Mouse (Mus musculus): ENCODE measurements around the gene Olfr455. TPM values are rescaled to one million over a fixed set of nuclear protein-coding genes. Genes with fewer than 3 reads are reported as not detected.

Olfr455 gene
- not detected in 2 replicates for polyA plus RNA-seq (2015; fragmentation: Nextera tagmentation; extraction: Ambion mirVana)

GRCm38 (mm10) chr6:42547461-42547860 lies at the start of gene Olfr455:
Gene Olfr455 (minus strand): TSS chr6:42547587.
- H3K9me3 ChIP-seq (ENCODE audit: control insufficient read depth, low read length), result no peaks in the 10 kb centered on the region
- no peaks in the 10 kb centered on the region for H3K36me3 ChIP-seq (ENCODE audit: control insufficient read depth, insufficient read depth)
- H3K4me1 ChIP-seq (replicated peaks; ENCODE audit: control insufficient read depth, insufficient read depth, low read length), result no peaks in the 10 kb centered on the region
- H3K27me3 ChIP-seq (replicated peaks; ENCODE audit: control insufficient read depth, insufficient read depth, low read length), result no peaks in the 10 kb centered on the region
- no peak for ATAC-seq
- no peak within 1 kb of the TSS for H3K9ac ChIP-seq (replicated peaks; ENCODE audit: low read depth, low read length)
- 89% methylated on average over 4 of the region's 4 CpGs for WGBS
- no peak within 1 kb of the TSS for H3K27ac ChIP-seq (ENCODE audit: low read length)
- H3K4me3 ChIP-seq (replicated peaks; ENCODE audit: low read length), result no peak within 1 kb of the TSS
- H3K4me2 ChIP-seq (ENCODE audit: low read length), result no peak within 1 kb of the TSS

GRCm38 (mm10) chr6:42593138-42593882 lies 45.9 kb upstream of the Olfr455 start:
- Histone ChIP-seq H3K9ac (replicated peaks; ENCODE audit: low read depth, low read length) (no peak overlapping the region), H3K27me3 (replicated peaks; ENCODE audit: control insufficient read depth, insufficient read depth, low read length) (no peaks in the 10 kb centered on the region)
- WGBS, result 52% methylated on average over 17 of the region's 17 CpGs

GRCm38 (mm10) chr6:42586569-42586968 lies 39.2 kb upstream of the Olfr455 start:
- H3K4me2 ChIP-seq (ENCODE audit: low read length), result no peak overlapping the region
- no peak overlapping the region for H3K9ac ChIP-seq (replicated peaks; ENCODE audit: low read depth, low read length)

More at GRCm38 (mm10) chr6:42593138-42593882, 45.9 kb upstream of the Olfr455 start:
- 0 out of 2 replicates have a peak, but pooled peaks cover 2% of the 10 kb centered on the region for H3K4me1 ChIP-seq (replicated peaks; ENCODE audit: control insufficient read depth, insufficient read depth, low read length)
- H3K4me3 ChIP-seq (replicated peaks; ENCODE audit: low read length), result no peak overlapping the region
- no peak overlapping the region for H3K27ac ChIP-seq (ENCODE audit: low read length)
- no peaks in the 10 kb centered on the region for H3K36me3 ChIP-seq (ENCODE audit: control insufficient read depth, insufficient read depth)
- ATAC-seq, result no peak
- no peak overlapping the region for H3K4me2 ChIP-seq (ENCODE audit: low read length)
- H3K9me3 ChIP-seq (ENCODE audit: control insufficient read depth, low read length), result no peaks in the 10 kb centered on the region

GRCm38 (mm10) chr6:42583488-42583872 lies 36.1 kb upstream of the Olfr455 start:
- no peak overlapping the region for H3K4me2 ChIP-seq (ENCODE audit: low read length)
- ATAC-seq, result no peak
- no peaks in the 10 kb centered on the region for H3K4me1 ChIP-seq (replicated peaks; ENCODE audit: control insufficient read depth, insufficient read depth, low read length)
- WGBS, result 2% methylated on average over 7 of the region's 7 CpGs
- no peaks in the 10 kb centered on the region for H3K36me3 ChIP-seq (ENCODE audit: control insufficient read depth, insufficient read depth)
- no peak overlapping the region for H3K27ac ChIP-seq (ENCODE audit: low read length)
- no peak overlapping the region for H3K4me3 ChIP-seq (replicated peaks; ENCODE audit: low read length)
- H3K9ac ChIP-seq (replicated peaks; ENCODE audit: low read depth, low read length), result no peak overlapping the region
- no peaks in the 10 kb centered on the region for H3K27me3 ChIP-seq (replicated peaks; ENCODE audit: control insufficient read depth, insufficient read depth, low read length)
- no peaks in the 10 kb centered on the region for H3K9me3 ChIP-seq (ENCODE audit: control insufficient read depth, low read length)

More at GRCm38 (mm10) chr6:42586569-42586968, 39.2 kb upstream of the Olfr455 start:
- Histone ChIP-seq H3K27me3 (replicated peaks; ENCODE audit: control insufficient read depth, insufficient read depth, low read length) (no peaks in the 10 kb centered on the region), H3K4me1 (replicated peaks; ENCODE audit: control insufficient read depth, insufficient read depth, low read length) (no peaks in the 10 kb centered on the region), H3K36me3 (ENCODE audit: control insufficient read depth, insufficient read depth) (no peaks in the 10 kb centered on the region), H3K9me3 (ENCODE audit: control insufficient read depth, low read length) (no peaks in the 10 kb centered on the region), H3K27ac (ENCODE audit: low read length) (no peak overlapping the region), H3K4me3 (replicated peaks; ENCODE audit: low read length) (no peak overlapping the region)
- no peak for ATAC-seq
- 92% methylated on average over 5 of the region's 5 CpGs for WGBS

- H3K27ac ChIP-seq (ENCODE audit: low read length), result no peak overlapping the region
- no peaks in the 10 kb centered on the region for H3K9me3 ChIP-seq (ENCODE audit: control insufficient read depth, low read length)
- H3K27me3 ChIP-seq (replicated peaks; ENCODE audit: control insufficient read depth, insufficient read depth, low read length), result no peaks in the 10 kb centered on the region
- no peaks in the 10 kb centered on the region for H3K36me3 ChIP-seq (ENCODE audit: control insufficient read depth, insufficient read depth)
- no peaks in the 10 kb centered on the region for H3K4me1 ChIP-seq (replicated peaks; ENCODE audit: control insufficient read depth, insufficient read depth, low read length)
- WGBS, result 62% methylated on average over 9 of the region's 9 CpGs
- ATAC-seq, result no peak
- H3K4me2 ChIP-seq (ENCODE audit: low read length), result no peak overlapping the region
- no peak overlapping the region for H3K9ac ChIP-seq (replicated peaks; ENCODE audit: low read depth, low read length)
- no peak overlapping the region for H3K4me3 ChIP-seq (replicated peaks; ENCODE audit: low read length)
Measured at GRCm38 (mm10) chr6:42582741-42583487, 35.5 kb upstream of the Olfr455 start.

DNA sequence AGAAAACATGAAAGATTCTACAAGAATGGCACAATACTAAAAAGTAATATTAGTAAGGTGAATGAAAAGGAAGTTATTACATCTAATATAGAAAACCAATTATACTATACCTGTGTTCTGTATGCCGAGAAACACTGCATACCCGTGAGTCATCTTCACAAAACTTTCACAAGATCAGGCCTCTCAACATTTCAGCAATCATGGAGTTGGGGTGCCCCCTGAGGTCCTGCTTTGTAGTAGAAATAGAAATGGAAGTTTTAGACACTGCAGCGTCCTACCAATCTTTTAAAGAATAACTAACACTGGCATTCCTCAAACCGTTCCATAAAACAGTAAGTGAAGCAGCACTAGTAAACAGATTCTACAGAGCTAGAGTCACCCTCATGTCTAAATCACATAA lies 31.3 kb upstream of the Olfr455 start:
- Histone ChIP-seq H3K4me1 (replicated peaks; ENCODE audit: control insufficient read depth, insufficient read depth, low read length) (no peaks in the 10 kb centered on the region), H3K4me3 (replicated peaks; ENCODE audit: low read length) (no peak overlapping the region), H3K36me3 (ENCODE audit: control insufficient read depth, insufficient read depth) (no peaks in the 10 kb centered on the region), H3K9ac (replicated peaks; ENCODE audit: low read depth, low read length) (no peak overlapping the region), H3K27me3 (replicated peaks; ENCODE audit: control insufficient read depth, insufficient read depth, low read length) (no peaks in the 10 kb centered on the region), H3K4me2 (ENCODE audit: low read length) (no peak overlapping the region), H3K27ac (ENCODE audit: low read length) (no peak overlapping the region), H3K9me3 (ENCODE audit: control insufficient read depth, low read length) (no peaks in the 10 kb centered on the region)
- WGBS, result 82% methylated on average over 4 of the region's 4 CpGs
- no peak for ATAC-seq

DNA sequence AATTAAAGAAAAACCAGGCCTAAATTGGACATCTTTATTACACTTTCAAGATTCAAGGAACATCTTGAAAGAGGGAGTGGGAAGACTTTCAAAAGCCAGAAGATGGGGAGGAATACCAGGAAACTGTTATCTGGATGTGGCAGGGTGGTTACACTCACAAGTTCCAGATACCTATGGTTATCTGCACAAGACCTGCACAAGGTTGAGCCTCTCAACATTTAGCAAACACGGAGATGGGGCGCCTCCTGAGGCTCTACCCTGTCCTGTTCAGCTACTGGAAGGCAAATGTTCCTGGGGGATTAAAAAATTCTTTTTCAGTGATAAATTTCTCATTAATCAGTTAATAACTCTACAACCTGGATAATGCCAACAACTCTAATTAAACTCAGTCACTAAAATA lies 30.0 kb upstream of the Olfr455 start:
- ATAC-seq, result no peak
- WGBS, result 93% methylated on average over 2 of the region's 2 CpGs
- no peaks in the 10 kb centered on the region for H3K36me3 ChIP-seq (ENCODE audit: control insufficient read depth, insufficient read depth)

DNA sequence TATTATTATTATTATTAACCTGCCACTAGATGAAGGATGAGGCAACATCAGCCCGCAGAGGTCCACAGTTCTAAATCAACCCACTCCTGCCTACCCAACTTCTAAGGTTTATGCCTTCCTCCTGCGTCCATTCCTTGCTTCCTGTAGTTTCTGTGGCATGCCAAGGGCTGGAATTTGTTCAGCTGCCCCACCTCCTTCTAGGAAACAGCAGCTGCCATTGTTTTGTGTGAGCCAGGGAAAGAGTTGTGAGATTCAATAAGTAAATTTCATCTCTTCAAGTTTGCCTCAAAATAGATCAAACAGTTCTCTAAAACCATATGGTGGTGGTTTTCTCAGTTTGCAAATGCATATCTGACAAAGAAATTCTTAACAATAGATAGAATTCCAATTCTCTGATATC lies 20.8 kb upstream of the Olfr455 start:
- Histone ChIP-seq H3K4me3 (replicated peaks; ENCODE audit: low read length) (no peak overlapping the region), H3K4me2 (ENCODE audit: low read length) (no peak overlapping the region), H3K27me3 (replicated peaks; ENCODE audit: control insufficient read depth, insufficient read depth, low read length) (no peaks in the 10 kb centered on the region), H3K27ac (ENCODE audit: low read length) (no peak overlapping the region), H3K36me3 (ENCODE audit: control insufficient read depth, insufficient read depth) (no peaks in the 10 kb centered on the region), H3K4me1 (replicated peaks; ENCODE audit: control insufficient read depth, insufficient read depth, low read length) (no peaks in the 10 kb centered on the region), H3K9ac (replicated peaks; ENCODE audit: low read depth, low read length) (no peak overlapping the region), H3K9me3 (ENCODE audit: control insufficient read depth, low read length) (no peaks in the 10 kb centered on the region)
- no peak for ATAC-seq
- 82% methylated on average over 2 of the region's 2 CpGs for WGBS

More for the DNA sequence above, 30.0 kb upstream of the Olfr455 start:
- Histone ChIP-seq H3K9ac (replicated peaks; ENCODE audit: low read depth, low read length) (no peak overlapping the region), H3K4me1 (replicated peaks; ENCODE audit: control insufficient read depth, insufficient read depth, low read length) (no peaks in the 10 kb centered on the region), H3K4me3 (replicated peaks; ENCODE audit: low read length) (no peak overlapping the region), H3K27me3 (replicated peaks; ENCODE audit: control insufficient read depth, insufficient read depth, low read length) (no peaks in the 10 kb centered on the region), H3K4me2 (ENCODE audit: low read length) (no peak overlapping the region), H3K27ac (ENCODE audit: low read length) (no peak overlapping the region), H3K9me3 (ENCODE audit: control insufficient read depth, low read length) (no peaks in the 10 kb centered on the region)

DNA sequence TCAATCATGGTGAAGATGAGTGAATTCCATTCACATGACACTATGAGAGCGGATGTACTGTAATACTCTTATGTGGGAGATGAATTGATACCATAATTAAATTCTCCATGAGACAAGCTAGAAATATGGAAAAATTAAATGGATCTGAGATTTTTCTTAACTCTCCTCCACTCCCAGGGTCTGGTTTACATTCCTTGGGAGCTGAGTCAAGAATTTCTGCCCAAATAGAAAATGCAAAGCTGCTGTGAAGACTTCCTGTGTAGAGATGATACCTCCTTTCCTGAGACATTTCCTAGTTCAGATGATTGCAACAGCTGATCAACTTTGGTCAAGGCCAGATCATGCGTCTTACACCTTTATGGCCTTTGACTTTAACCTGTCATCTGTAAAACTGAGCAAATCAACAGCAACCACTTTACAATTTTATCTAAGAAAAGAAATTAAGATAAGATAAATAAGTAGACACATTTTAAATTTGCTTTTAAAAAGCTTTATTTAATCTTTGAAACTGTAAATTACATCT lies 18.8 kb upstream of the Olfr455 start:
- no peak for ATAC-seq
- WGBS, result 94% methylated on average over 2 of the region's 2 CpGs
- H3K4me3 ChIP-seq (replicated peaks; ENCODE audit: low read length), result no peak overlapping the region
- H3K4me2 ChIP-seq (ENCODE audit: low read length), result no peak overlapping the region
- no peak overlapping the region for H3K27ac ChIP-seq (ENCODE audit: low read length)
- no peaks in the 10 kb centered on the region for H3K9me3 ChIP-seq (ENCODE audit: control insufficient read depth, low read length)
- H3K9ac ChIP-seq (replicated peaks; ENCODE audit: low read depth, low read length), result no peak overlapping the region
- H3K27me3 ChIP-seq (replicated peaks; ENCODE audit: control insufficient read depth, insufficient read depth, low read length), result no peaks in the 10 kb centered on the region
- H3K36me3 ChIP-seq (ENCODE audit: control insufficient read depth, insufficient read depth), result no peaks in the 10 kb centered on the region
- H3K4me1 ChIP-seq (replicated peaks; ENCODE audit: control insufficient read depth, insufficient read depth, low read length), result no peaks in the 10 kb centered on the region

Measured in forebrain, embryonic 16.5 days (tissue).